Mouse (Mus musculus): ENCODE measurements at regions not wholly inside any gene's neighbourhood (a gene's known extent, or its start where the extent isn't known, plus 50 kb on each side); places are given as distances from the start of the nearest gene placed in this dataset.
"Not testable (repeated sequence)": the region's sequence is repeated elsewhere in the genome, so short reads cannot be mapped to it uniquely, and the experiment has no call there.

GRCm38 (mm10) chr15:3909471-3909870 is 69.9 kb downstream of the Fbxo4 start:
- no peaks in the 10 kb centered on the region for H3K36me3 ChIP-seq (ENCODE audit: control insufficient read depth, insufficient read depth, low read length, poor library complexity, severe bottlenecking)
- H3K4me1 ChIP-seq (ENCODE audit: control insufficient read depth, insufficient read depth, low read length), result no peaks in the 10 kb centered on the region
- H3K27me3 ChIP-seq (ENCODE audit: control insufficient read depth, insufficient read depth, low read length, poor library complexity, severe bottlenecking), result no peaks in the 10 kb centered on the region
- H3K9me3 ChIP-seq (replicated peaks; ENCODE audit: control insufficient read depth, insufficient read depth, low read length, poor library complexity, severe bottlenecking), result peaks cover 2% of the 10 kb centered on the region; the same call in 1 of the 2 replicates
- no peak overlapping the region for H3K4me3 ChIP-seq (ENCODE audit: low read depth, low read length)
- TF ChIP-seq EP300 (IDR thresholded peaks at IDR 0.05; ENCODE audit: insufficient read depth, low read depth, low read length) (no peak), POLR2A (IDR thresholded peaks at IDR 0.05; ENCODE audit: insufficient read depth, low read length) (no peak), CTCF (IDR thresholded peaks at IDR 0.05; ENCODE audit: low read depth, low read length) (no peak)
- H3K27ac ChIP-seq (ENCODE audit: insufficient read depth, low read length), result no peak overlapping the region
- H3K9ac ChIP-seq (ENCODE audit: low read depth, poor library complexity, severe bottlenecking), result no peak overlapping the region

GRCm38 (mm10) chr15:3908721-3909120 is 70.7 kb downstream of the Fbxo4 start:
- no peak overlapping the region for H3K4me3 ChIP-seq (ENCODE audit: low read depth, low read length)
- H3K36me3 ChIP-seq (ENCODE audit: control insufficient read depth, insufficient read depth, low read length, poor library complexity, severe bottlenecking), result no peaks in the 10 kb centered on the region

GRCm38 (mm10) chr15:3905548-3905947 is 73.8 kb downstream of the Fbxo4 start:
- no peak overlapping the region for H3K4me3 ChIP-seq (ENCODE audit: low read depth, low read length)
- no peaks in the 10 kb centered on the region for H3K4me1 ChIP-seq (ENCODE audit: control insufficient read depth, insufficient read depth, low read length)
- H3K9ac ChIP-seq (ENCODE audit: low read depth, poor library complexity, severe bottlenecking), result no peak overlapping the region
- H3K27ac ChIP-seq (ENCODE audit: insufficient read depth, low read length), result no peak overlapping the region
- H3K36me3 ChIP-seq (ENCODE audit: control insufficient read depth, insufficient read depth, low read length, poor library complexity, severe bottlenecking), result no peaks in the 10 kb centered on the region
- TF ChIP-seq POLR2A (IDR thresholded peaks at IDR 0.05; ENCODE audit: insufficient read depth, low read length) (no peak), EP300 (IDR thresholded peaks at IDR 0.05; ENCODE audit: insufficient read depth, low read depth, low read length) (no peak), CTCF (IDR thresholded peaks at IDR 0.05; ENCODE audit: low read depth, low read length) (no peak)
- H3K9me3 ChIP-seq (replicated peaks; ENCODE audit: control insufficient read depth, insufficient read depth, low read length, poor library complexity, severe bottlenecking), result no peaks in the 10 kb centered on the region
- H3K27me3 ChIP-seq (ENCODE audit: control insufficient read depth, insufficient read depth, low read length, poor library complexity, severe bottlenecking), result no peaks in the 10 kb centered on the region

More at GRCm38 (mm10) chr15:3908721-3909120, 70.7 kb downstream of the Fbxo4 start:
- TF ChIP-seq POLR2A (IDR thresholded peaks at IDR 0.05; ENCODE audit: insufficient read depth, low read length), result no peak
- TF ChIP-seq EP300 (IDR thresholded peaks at IDR 0.05; ENCODE audit: insufficient read depth, low read depth, low read length), result no peak
- no peak for TF ChIP-seq CTCF (IDR thresholded peaks at IDR 0.05; ENCODE audit: low read depth, low read length)
- H3K4me1 ChIP-seq (ENCODE audit: control insufficient read depth, insufficient read depth, low read length), result no peaks in the 10 kb centered on the region
- H3K9ac ChIP-seq (ENCODE audit: low read depth, poor library complexity, severe bottlenecking), result no peak overlapping the region
- H3K9me3 ChIP-seq (replicated peaks; ENCODE audit: control insufficient read depth, insufficient read depth, low read length, poor library complexity, severe bottlenecking), result no peaks in the 10 kb centered on the region
- no peak overlapping the region for H3K27ac ChIP-seq (ENCODE audit: insufficient read depth, low read length)
- H3K27me3 ChIP-seq (ENCODE audit: control insufficient read depth, insufficient read depth, low read length, poor library complexity, severe bottlenecking), result no peaks in the 10 kb centered on the region

GRCm38 (mm10) chr15:3878429-3878828 is 100.9 kb downstream of the Fbxo4 start:
- Histone ChIP-seq H3K9me3 (replicated peaks; ENCODE audit: control insufficient read depth, insufficient read depth, low read length, poor library complexity, severe bottlenecking) (no peaks in the 10 kb centered on the region), H3K4me3 (ENCODE audit: low read depth, low read length) (no peak overlapping the region), H3K27me3 (ENCODE audit: control insufficient read depth, insufficient read depth, low read length, poor library complexity, severe bottlenecking) (no peaks in the 10 kb centered on the region; the same call in 1 of the 2 replicates), H3K9ac (ENCODE audit: low read depth, poor library complexity, severe bottlenecking) (no peak overlapping the region), H3K36me3 (ENCODE audit: control insufficient read depth, insufficient read depth, low read length, poor library complexity, severe bottlenecking) (no peaks in the 10 kb centered on the region), H3K27ac (ENCODE audit: insufficient read depth, low read length) (no peak overlapping the region), H3K4me1 (ENCODE audit: control insufficient read depth, insufficient read depth, low read length) (no peaks in the 10 kb centered on the region)
- TF ChIP-seq CTCF (IDR thresholded peaks at IDR 0.05; ENCODE audit: low read depth, low read length), result no peak

- H3K4me1 ChIP-seq (ENCODE audit: control insufficient read depth, insufficient read depth, low read length), result no peaks in the 10 kb centered on the region
- H3K9me3 ChIP-seq (replicated peaks; ENCODE audit: control insufficient read depth, insufficient read depth, low read length, poor library complexity, severe bottlenecking), result no peaks in the 10 kb centered on the region
- no peak overlapping the region for H3K4me3 ChIP-seq (ENCODE audit: low read depth, low read length)
- no peaks in the 10 kb centered on the region; the same call in 1 of the 2 replicates for H3K27me3 ChIP-seq (ENCODE audit: control insufficient read depth, insufficient read depth, low read length, poor library complexity, severe bottlenecking)
- no peak overlapping the region for H3K27ac ChIP-seq (ENCODE audit: insufficient read depth, low read length)
- H3K9ac ChIP-seq (ENCODE audit: low read depth, poor library complexity, severe bottlenecking), result no peak overlapping the region
- no peak for TF ChIP-seq POLR2A (IDR thresholded peaks at IDR 0.05; ENCODE audit: insufficient read depth, low read length)
- TF ChIP-seq EP300 (IDR thresholded peaks at IDR 0.05; ENCODE audit: insufficient read depth, low read depth, low read length), result no peak
- no peak for TF ChIP-seq CTCF (IDR thresholded peaks at IDR 0.05; ENCODE audit: low read depth, low read length)
- no peaks in the 10 kb centered on the region for H3K36me3 ChIP-seq (ENCODE audit: control insufficient read depth, insufficient read depth, low read length, poor library complexity, severe bottlenecking)
These were observed 101.9 kb downstream of the Fbxo4 start for GRCm38 (mm10) chr15:3877506-3877905.

- not testable (repeated sequence) for H3K27me3 ChIP-seq (ENCODE audit: control insufficient read depth, insufficient read depth, low read length, poor library complexity, severe bottlenecking); H3K4me1 ChIP-seq (ENCODE audit: control insufficient read depth, insufficient read depth, low read length); H3K9ac ChIP-seq (ENCODE audit: low read depth, poor library complexity, severe bottlenecking); H3K27ac ChIP-seq (ENCODE audit: insufficient read depth, low read length); H3K4me3 ChIP-seq (ENCODE audit: low read depth, low read length); H3K9me3 ChIP-seq (replicated peaks; ENCODE audit: control insufficient read depth, insufficient read depth, low read length, poor library complexity, severe bottlenecking); H3K36me3 ChIP-seq (ENCODE audit: control insufficient read depth, insufficient read depth, low read length, poor library complexity, severe bottlenecking)
These were observed 104.0 kb downstream of the Fbxo4 start for GRCm38 (mm10) chr15:3875210-3875861.
